Mouse (Mus musculus) embryonic facial prominence, embryonic 11.5 days (tissue): ENCODE data around the gene Ilkap. TPM values are rescaled to one million over a fixed set of nuclear protein-coding genes. Genes with fewer than 3 reads are reported as not detected.

Experiments
- ATAC-seq: fragments of 200-750 bp; cut with Nextera tagmentation; replicated peaks from 2 replicates; pipeline ENCODE4 v1.8.0; 2017; ENCODE audit warnings: low read depth; ENCODE audit not compliant: insufficient number of reproducible peaks, low FRiP score, low TSS enrichment
- DNase-seq: peaks from one replicate; pipeline ENCODE4 v3.0.0-alpha.2; 2015; ENCODE audit warnings: low spot score
- H3K27ac ChIP-seq: fragments of 300-500 bp; sonication (generic); replicated peaks from 2 replicates; pipeline ENCODE4 v1.5.1; 2014; ENCODE audit warnings: mild to moderate bottlenecking, low read depth, low read length, control low read depth
- H3K27me3 ChIP-seq: fragments of 300-500 bp; sonication (generic); 2 replicates; pipeline ENCODE4 v1.6.1; 2014; ENCODE audit warnings: mild to moderate bottlenecking, low read length, moderate library complexity, mixed read lengths; ENCODE audit not compliant: control insufficient read depth, insufficient read depth
- H3K36me3 ChIP-seq: fragments of 300-500 bp; sonication (generic); replicated peaks from 2 replicates; pipeline ENCODE4 v1.6.1; 2014; ENCODE audit warnings: low read depth, mild to moderate bottlenecking, low read length, moderate library complexity, mixed read lengths; ENCODE audit not compliant: control insufficient read depth, insufficient read depth
- H3K4me1 ChIP-seq: fragments of 300-500 bp; sonication (generic); 2 replicates; pipeline ENCODE4 v1.6.1; 2014; ENCODE audit warnings: low read length, mixed read lengths; ENCODE audit not compliant: control insufficient read depth, insufficient read depth
- H3K4me2 ChIP-seq: fragments of 300-500 bp; sonication (generic); 2 replicates; pipeline ENCODE4 v1.6.1; 2014; ENCODE audit warnings: low read depth, mild to moderate bottlenecking, control low read depth, low read length, moderate library complexity
- H3K4me3 ChIP-seq: fragments of 300-500 bp; sonication (generic); 2 replicates; pipeline ENCODE4 v1.5.1; 2014; ENCODE audit warnings: low read depth, low read length, control low read depth
- H3K9ac ChIP-seq: fragments of 300-500 bp; sonication (generic); replicated peaks from 2 replicates; pipeline ENCODE4 v1.6.1; 2014; ENCODE audit warnings: mild to moderate bottlenecking, control low read depth, low read length
- H3K9me3 ChIP-seq: fragments of 300-500 bp; sonication (generic); replicated peaks from 2 replicates; pipeline ENCODE4 v1.6.1; 2016; ENCODE audit warnings: mild to moderate bottlenecking, low read length, inconsistent platforms, mixed read lengths; ENCODE audit not compliant: control insufficient read depth
- WGBS: fragments of 180-500 bp; shearing (Covaris S2); extraction: QIAGEN DNeasy Blood & Tissue Kit; methylation state at CpG from one replicate; pipeline ENCODE4 v1.1.7; 2014; 5-methylcytosine and 5-hydroxymethylcytosine counted together
- polyA plus RNA-seq: library from polyadenylated mRNA; unstranded; fragments of >200 nt; fragmentation: Nextera tagmentation; extraction: Ambion mirVana; gene quantifications from 2 replicates; pipeline ENCODE4 v1.2.1, GENCODE M21; 2014

Ilkap gene
- polyA plus RNA-seq, 1 experiment from 2014 or later, result 178 TPM

DNA sequence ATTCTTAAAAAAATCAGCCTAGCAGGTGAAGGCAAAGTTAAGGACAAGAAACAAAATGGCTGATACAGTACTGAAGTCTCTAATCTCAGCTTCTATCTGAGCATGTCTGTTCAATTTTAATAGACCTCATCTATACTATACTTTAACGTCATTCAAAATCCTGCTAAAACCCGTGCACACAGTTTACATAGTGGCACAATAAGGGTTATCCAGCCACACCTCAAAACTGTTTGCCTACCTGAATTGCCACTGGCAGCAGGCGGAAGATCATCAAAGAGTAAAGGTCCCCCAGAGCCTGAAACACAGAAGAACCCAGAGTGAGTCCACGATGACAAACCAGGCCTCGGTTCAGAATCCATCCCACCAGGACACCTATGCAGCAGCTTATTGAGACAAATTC, 8.2 kb downstream of the Ilkap start:
- no peak for ATAC-seq
- H3K4me1 ChIP-seq, result no peaks in the 10 kb centered on the region
- no peaks in the 10 kb centered on the region for H3K9me3 ChIP-seq
- no peak overlapping the region for H3K27ac ChIP-seq
- WGBS, result 96% methylated on average over 5 of the region's 5 CpGs
- peaks cover 3% of the 10 kb centered on the region for H3K36me3 ChIP-seq
- no peak for DNase-seq
- no peaks in the 10 kb centered on the region for H3K27me3 ChIP-seq
- H3K9ac ChIP-seq, result no peak overlapping the region
- no peak overlapping the region for H3K4me3 ChIP-seq
- H3K4me2 ChIP-seq, result no peak overlapping the region

DNA sequence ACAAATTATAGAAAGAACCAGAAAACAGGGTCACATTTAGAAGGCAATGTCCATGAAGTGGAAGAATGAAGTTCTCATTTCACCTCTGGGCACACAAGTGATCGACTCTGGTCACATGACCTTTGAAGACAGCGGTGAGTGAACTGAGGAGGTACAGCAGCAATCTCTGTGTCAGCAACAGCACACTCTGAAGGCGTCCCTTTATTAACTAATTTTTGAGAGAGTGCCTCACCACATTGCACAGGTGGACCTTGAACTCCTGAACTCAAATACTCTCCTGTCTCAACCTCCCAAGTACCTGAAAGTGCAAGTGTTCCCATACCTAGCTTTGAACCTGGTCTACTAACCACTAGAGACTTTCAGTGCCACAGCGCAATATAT, 17.5 kb downstream of the Ilkap start:
- no peak for ATAC-seq
- WGBS, result 95% methylated on average over 4 of the region's 4 CpGs
- H3K36me3 ChIP-seq, result peaks cover 16% of the 10 kb centered on the region

DNA sequence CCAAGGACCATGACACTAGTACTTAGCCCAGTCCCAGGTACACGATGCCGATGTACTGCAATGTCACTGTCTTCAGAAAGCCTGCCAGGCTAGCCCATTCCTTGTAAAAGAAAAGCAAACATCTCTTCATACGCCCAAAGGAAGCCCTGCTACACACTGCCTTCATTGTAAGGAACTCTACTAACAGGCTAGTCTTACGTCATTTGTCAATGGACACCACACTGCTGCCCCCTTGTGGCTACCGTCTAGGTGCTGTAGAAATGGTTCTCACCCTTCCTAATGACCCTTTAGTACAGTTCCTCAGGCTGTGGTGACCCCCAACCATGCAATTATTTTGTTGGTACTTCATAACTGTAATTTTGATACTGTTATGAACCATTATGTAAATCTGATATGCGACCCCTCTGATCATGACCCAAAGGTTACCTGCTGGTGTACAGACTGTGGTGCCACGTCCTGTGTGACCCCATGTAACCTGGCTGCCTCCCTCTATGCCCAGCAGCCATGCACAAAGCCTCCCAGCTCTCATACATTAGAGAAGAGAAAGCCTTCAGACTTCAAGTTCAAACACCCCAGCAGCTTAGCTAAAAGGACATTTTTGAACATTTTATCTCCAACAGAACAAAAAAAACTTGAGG, 18.0 kb downstream of the Ilkap start:
- WGBS, result 57% methylated on average over 7 of the region's 7 CpGs
- Histone ChIP-seq H3K27me3 (no peaks in the 10 kb centered on the region), H3K4me2 (no peak overlapping the region), H3K4me1 (no peaks in the 10 kb centered on the region), H3K36me3 (peaks cover 16% of the 10 kb centered on the region), H3K9me3 (no peaks in the 10 kb centered on the region), H3K9ac (no peak overlapping the region), H3K27ac (no peak overlapping the region), H3K4me3 (no peak overlapping the region)
- ATAC-seq (peak; percentile 63), DNase-seq (peak; percentile 86)

More for the DNA sequence above, 17.5 kb downstream of the Ilkap start:
- H3K4me3 ChIP-seq, result no peak overlapping the region
- no peaks in the 10 kb centered on the region for H3K9me3 ChIP-seq
- no peaks in the 10 kb centered on the region for H3K27me3 ChIP-seq
- H3K4me2 ChIP-seq, result no peak overlapping the region
- H3K27ac ChIP-seq, result no peak overlapping the region
- no peaks in the 10 kb centered on the region for H3K4me1 ChIP-seq
- DNase-seq, result no peak
- no peak overlapping the region for H3K9ac ChIP-seq

DNA sequence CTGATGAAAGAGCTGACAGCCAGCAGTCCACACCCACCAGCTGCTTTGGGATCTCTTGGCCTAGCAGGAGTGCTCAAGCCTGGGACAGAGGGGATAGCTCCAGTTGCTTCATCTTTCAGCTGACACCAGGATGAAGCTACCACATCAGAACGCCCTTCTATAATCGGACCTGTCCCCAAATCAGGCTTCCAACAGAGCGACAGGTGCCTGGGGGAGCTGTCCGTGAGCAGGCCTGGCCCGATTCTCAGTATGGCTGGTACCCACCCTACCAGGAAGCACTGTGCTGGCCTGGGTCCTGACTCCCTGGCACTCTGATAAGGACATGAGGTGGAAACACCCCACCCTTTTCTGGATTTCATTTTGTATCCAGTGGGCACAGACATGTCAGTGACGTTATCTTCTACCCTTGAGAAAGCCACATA, 25.2 kb downstream of the Ilkap start:
- no peak for ATAC-seq
- Histone ChIP-seq H3K36me3 (peaks cover 18% of the 10 kb centered on the region), H3K27me3 (no peaks in the 10 kb centered on the region)

DNA sequence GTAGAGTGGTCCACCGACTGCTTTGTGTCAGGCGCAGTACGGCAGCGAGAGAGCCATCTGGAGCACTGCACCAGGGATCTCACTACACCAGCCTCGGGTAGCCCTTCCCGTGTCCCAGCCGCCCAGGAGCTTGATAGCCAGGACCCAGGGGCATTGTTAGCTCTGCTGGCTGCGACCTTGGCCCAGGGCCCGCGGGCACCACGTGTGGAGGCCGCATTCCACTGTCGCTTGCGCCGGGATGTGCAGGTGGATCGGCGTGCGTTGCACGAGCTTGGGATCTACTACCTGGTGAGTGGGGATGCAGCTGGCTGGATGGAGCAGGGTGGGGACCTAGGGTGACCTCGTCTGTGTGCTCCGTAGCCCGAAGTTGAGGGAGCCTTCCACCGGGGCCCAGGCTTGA, 28.6 kb downstream of the Ilkap start:
- H3K4me1 ChIP-seq, result no peaks in the 10 kb centered on the region; the same call in 1 of the 2 replicates
- no peaks in the 10 kb centered on the region for H3K9me3 ChIP-seq
- peaks cover 9% of the 10 kb centered on the region for H3K27me3 ChIP-seq
- WGBS, result 87% methylated on average over 23 of the region's 23 CpGs
- no peak overlapping the region for H3K4me3 ChIP-seq
- H3K4me2 ChIP-seq, result no peak overlapping the region
- ATAC-seq (no peak), DNase-seq (no peak)
- H3K27ac ChIP-seq, result no peak overlapping the region
- peaks cover 7% of the 10 kb centered on the region for H3K36me3 ChIP-seq
- no peak overlapping the region for H3K9ac ChIP-seq

More for the DNA sequence above, 25.2 kb downstream of the Ilkap start:
- H3K4me3 ChIP-seq, result no peak overlapping the region
- DNase-seq, result no peak
- no peaks in the 10 kb centered on the region for H3K4me1 ChIP-seq
- no peak overlapping the region for H3K4me2 ChIP-seq
- no peak overlapping the region for H3K9ac ChIP-seq
- WGBS, result 92% methylated on average over 6 of the region's 6 CpGs
- H3K27ac ChIP-seq, result no peak overlapping the region
- H3K9me3 ChIP-seq, result no peaks in the 10 kb centered on the region

DNA sequence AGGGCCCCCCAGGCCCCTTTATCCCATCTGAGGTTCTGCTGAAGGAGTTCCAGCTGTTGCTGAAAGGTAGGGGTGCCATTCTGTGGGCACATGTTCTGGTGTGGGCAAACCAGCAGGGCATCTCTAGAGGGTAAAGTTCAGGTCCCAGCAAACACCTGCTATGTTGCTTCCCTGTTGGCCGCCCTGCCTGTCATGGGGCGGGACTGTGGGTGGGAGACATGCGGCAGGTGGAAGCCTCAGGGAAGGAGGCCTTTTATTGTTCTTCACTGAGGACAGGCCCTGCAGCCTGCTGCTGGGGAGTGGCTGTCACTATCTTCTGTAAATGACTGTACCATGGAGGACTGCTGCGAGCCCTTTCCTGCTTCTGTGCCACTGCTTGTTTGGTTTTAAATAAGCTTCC, 29.2 kb downstream of the Ilkap start:
- no peak for DNase-seq
- Histone ChIP-seq H3K27me3 (peaks cover 9% of the 10 kb centered on the region), H3K4me2 (no peak overlapping the region), H3K36me3 (peaks cover 5% of the 10 kb centered on the region; the same call in 1 of the 2 replicates), H3K4me3 (no peak overlapping the region), H3K4me1 (no peaks in the 10 kb centered on the region; the same call in 1 of the 2 replicates), H3K9me3 (no peaks in the 10 kb centered on the region), H3K9ac (no peak overlapping the region), H3K27ac (no peak overlapping the region)
- WGBS, result 72% methylated on average over 4 of the region's 4 CpGs
- no peak for ATAC-seq

DNA sequence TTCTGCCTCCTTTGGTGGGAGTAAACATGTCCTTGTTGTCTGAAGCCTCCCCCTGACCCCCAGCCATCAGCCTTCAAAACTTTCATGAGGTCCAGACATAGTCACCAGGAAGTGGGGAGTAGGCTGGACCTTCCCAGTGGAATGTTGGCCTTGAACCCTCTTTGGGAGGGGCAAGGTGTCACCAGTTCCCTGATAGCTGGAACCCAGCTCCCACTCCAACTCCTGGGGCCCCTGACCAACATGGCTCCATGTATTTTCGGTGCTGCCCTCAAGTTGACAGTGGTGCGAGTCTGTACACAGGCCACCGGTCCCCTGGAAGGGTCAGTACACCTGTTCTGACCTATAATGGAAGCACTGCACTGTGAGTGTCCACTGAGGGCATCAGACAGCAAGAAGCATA, 31.3 kb downstream of the Ilkap start:
- no peak overlapping the region for H3K4me3 ChIP-seq
- H3K27ac ChIP-seq, result no peak overlapping the region
- H3K36me3 ChIP-seq, result peaks cover 2% of the 10 kb centered on the region; the same call in 1 of the 2 replicates
- WGBS, result 98% methylated on average over 3 of the region's 3 CpGs
- peaks cover 9% of the 10 kb centered on the region for H3K27me3 ChIP-seq
- H3K9me3 ChIP-seq, result no peaks in the 10 kb centered on the region
- H3K9ac ChIP-seq, result no peak overlapping the region; the same call in 1 of the 2 replicates
- ATAC-seq (no peak), DNase-seq (no peak)
- no peak overlapping the region for H3K4me2 ChIP-seq
- H3K4me1 ChIP-seq, result no peaks in the 10 kb centered on the region; the same call in 1 of the 2 replicates

DNA sequence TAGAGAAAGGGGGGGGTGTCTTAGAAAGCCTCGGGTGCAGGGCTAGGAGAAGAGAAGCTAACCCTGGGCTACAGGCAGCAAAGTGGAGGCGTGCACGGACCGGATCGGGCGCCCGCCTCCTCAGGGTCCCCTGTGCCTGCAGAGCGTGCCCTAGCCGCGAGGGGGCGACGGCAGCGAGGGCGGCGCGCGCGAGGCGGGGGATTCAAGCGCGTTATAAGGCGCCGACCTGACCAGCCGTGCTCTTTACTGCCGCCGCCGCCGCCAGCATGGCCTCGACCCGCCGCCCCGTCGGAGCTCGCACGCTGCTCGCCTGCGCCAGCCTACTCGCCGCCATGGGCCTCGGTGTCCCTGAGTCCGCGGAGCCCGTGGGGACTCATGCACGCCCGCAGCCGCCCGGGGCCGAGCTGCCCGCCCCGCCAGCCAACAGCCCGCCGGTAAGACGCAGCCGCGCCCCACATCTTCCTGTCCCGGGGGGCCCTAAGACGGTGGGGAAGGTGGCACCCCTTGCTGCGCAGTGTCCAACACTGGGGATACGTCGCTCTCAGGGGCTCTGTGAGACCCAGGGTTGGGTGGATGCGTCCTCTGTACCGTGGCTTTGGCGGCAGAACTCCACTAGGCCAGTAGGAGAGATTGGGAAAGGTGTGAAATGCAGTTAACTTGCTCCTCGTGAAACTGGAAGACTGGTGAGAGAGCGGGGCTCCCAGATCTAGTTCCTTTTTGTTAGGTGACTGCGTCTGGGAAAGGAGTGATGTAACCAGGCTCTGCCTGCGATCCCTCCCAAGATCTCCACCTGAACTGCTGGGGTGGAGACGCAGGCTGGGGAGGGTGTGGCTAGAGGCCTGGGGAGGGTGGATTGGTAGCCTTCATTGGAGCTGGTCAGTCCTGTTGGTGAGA, 32.2 kb downstream of the Ilkap start, which contains the start of gene Erfe:
TSS of gene Erfe (plus strand) at position 216 of the 894 bp plus-strand sequence.
- ATAC-seq (peak; percentile 63; the same call in 1 of the 2 replicates), DNase-seq (peak; percentile 80)
- H3K27ac ChIP-seq, result no peak within 1 kb of the TSS
- H3K4me2 ChIP-seq, result peak within 1 kb of the TSS; percentile 93
- under 1% methylated on average over 68 of the region's 68 CpGs for WGBS
- no peaks in the 10 kb centered on the region; the same call in 1 of the 2 replicates for H3K4me1 ChIP-seq
- peaks cover 9% of the 10 kb centered on the region for H3K27me3 ChIP-seq
- peak within 1 kb of the TSS; percentile 44 for H3K4me3 ChIP-seq
- H3K36me3 ChIP-seq, result 0 out of 2 replicates have a peak, but pooled peaks cover 2% of the 10 kb centered on the region
- H3K9ac ChIP-seq, result peak within 1 kb of the TSS; percentile 74
- H3K9me3 ChIP-seq, result no peaks in the 10 kb centered on the region
